Mouse (Mus musculus) 3134 (cell line): ENCODE results near the gene Samd7.
"Not testable (repeated sequence)": the region's sequence is repeated elsewhere in the genome, so short reads cannot be mapped to it uniquely, and the experiment has no call there.

Source experiments
- DNase-seq: peaks from one replicate; pipeline ENCODE4 v3.0.0-alpha.2; 2011; ENCODE audit warnings: low spot score; ENCODE audit not compliant: insufficient read length; ENCODE audit errors: extremely low read depth

Gene Samd7

GRCm38 (mm10) chr3:30746006-30746405 is at the start of gene Samd7:
Gene Samd7, plus strand, starts transcription at chr3:30746293.
- DNase-seq: no peak

- peak; percentile 20 for DNase-seq
Measured at GRCm38 (mm10) chr3:30696346-30696745, 49.7 kb upstream of the Samd7 start.

GRCm38 (mm10) chr3:30697891-30698290 is 48.2 kb upstream of the Samd7 start:
- no peak for DNase-seq

GRCm38 (mm10) chr3:30699711-30700505 is 46.2 kb upstream of the Samd7 start, which contains the start of gene Lrrc31:
Gene Lrrc31, minus strand, starts transcription at chr3:30699843.
- not testable (repeated sequence) for DNase-seq

GRCm38 (mm10) chr3:30705977-30706376 is 40.1 kb upstream of the Samd7 start:
- DNase-seq: no peak

GRCm38 (mm10) chr3:30706614-30707276 is 39.3 kb upstream of the Samd7 start:
- no peak for DNase-seq

- DNase-seq: no peak
Measured at GRCm38 (mm10) chr3:30710191-30710590, 35.9 kb upstream of the Samd7 start.

GRCm38 (mm10) chr3:30713334-30713733 is 32.8 kb upstream of the Samd7 start:
- DNase-seq: no peak

- no peak for DNase-seq
Measured at GRCm38 (mm10) chr3:30718649-30719048, 27.4 kb upstream of the Samd7 start.

GRCm38 (mm10) chr3:30722036-30722435 is 24.1 kb upstream of the Samd7 start:
- DNase-seq: no peak

- DNase-seq: no peak
Measured at GRCm38 (mm10) chr3:30722461-30722860, 23.6 kb upstream of the Samd7 start.

GRCm38 (mm10) chr3:30723179-30723578 is 22.9 kb upstream of the Samd7 start:
- DNase-seq: no peak

GRCm38 (mm10) chr3:30724105-30724824 is 21.8 kb upstream of the Samd7 start:
- DNase-seq: no peak

- DNase-seq: no peak
Measured at GRCm38 (mm10) chr3:30724848-30725465, 21.1 kb upstream of the Samd7 start.

GRCm38 (mm10) chr3:30725514-30725913 is 20.6 kb upstream of the Samd7 start:
- DNase-seq: peak; percentile 7

- DNase-seq: no peak
Measured at GRCm38 (mm10) chr3:30727209-30727608, 18.9 kb upstream of the Samd7 start.

GRCm38 (mm10) chr3:30729046-30729445 is 17.0 kb upstream of the Samd7 start:
- no peak for DNase-seq

- DNase-seq: no peak
Measured at GRCm38 (mm10) chr3:30736809-30737208, 9.3 kb upstream of the Samd7 start.

- DNase-seq: no peak
Measured at GRCm38 (mm10) chr3:30741306-30741705, 4.8 kb upstream of the Samd7 start.

- no peak for DNase-seq
Measured at GRCm38 (mm10) chr3:30742891-30743290, 3.2 kb upstream of the Samd7 start.

- no peak for DNase-seq
Measured at GRCm38 (mm10) chr3:30748316-30748715, 2.2 kb downstream of the Samd7 start.
